Mouse (Mus musculus) CD4-positive naive resting alpha-beta T cell, adult 76 days (primary cell): Measurements from ENCODE around the gene Sv2a. TPM values are rescaled to one million over a fixed set of nuclear protein-coding genes. Genes with fewer than 3 reads are reported as not detected.

ENCODE experiments used
- total RNA-seq: library from RNA; stranded (reverse); gene quantifications from one replicate; pipeline ENCODE4 v1.2.4, GENCODE M21; 2023

Gene Sv2a
- 2.8 TPM for total RNA-seq

GRCm38 (mm10) chr3:96180727-96181477 lies at the start of gene Sv2a:
Gene Sv2a, plus strand, starts transcription at chr3:96181151.

GRCm38 (mm10) chr3:96161869-96162840 lies 18.8 kb upstream of the Sv2a start, which contains the start of gene Mtmr11:
Gene Mtmr11, plus strand, starts transcription at chr3:96162004.

GRCm38 (mm10) chr3:96172197-96173178 lies 8.5 kb upstream of the Sv2a start, which contains the start of gene Sf3b4:
Gene Sf3b4, plus strand, starts transcription at chr3:96172332.

GRCm38 (mm10) chr3:96219661-96220130 lies 38.7 kb downstream of the Sv2a start, which contains the start of the genes Bola1 and Hist2h2ab:
Gene Bola1, minus strand, starts transcription at chr3:96219709.
Gene Hist2h2ab, plus strand, starts transcription at chr3:96219865.

GRCm38 (mm10) chr3:96220765-96221639 lies 40.1 kb downstream of the Sv2a start, which contains the start of the genes Hist2h2ac and Hist2h2be:
Gene Hist2h2ac, minus strand, starts transcription at chr3:96220880.
Gene Hist2h2be, plus strand, starts transcription at chr3:96221119.

GRCm38 (mm10) chr3:96238954-96239793 lies 58.2 kb downstream of the Sv2a start, which contains the start of gene Hist2h3c2:
Gene Hist2h3c2, minus strand, starts transcription at chr3:96239127.

GRCm38 (mm10) chr3:96239949-96240798 lies 59.2 kb downstream of the Sv2a start, which contains the start of gene Hist2h2aa2:
Gene Hist2h2aa2, minus strand, starts transcription at chr3:96240276.

Other genes with a start within 250 kb of the Sv2a start
- 20.0 TPM for gene Plekho1, start 185.2 kb upstream of the Sv2a start, total RNA-seq
- gene Vps45, start 122.7 kb upstream of the Sv2a start, total RNA-seq = 8.5 TPM
- 19.3 TPM for gene Otud7b, start 76.6 kb upstream of the Sv2a start, total RNA-seq
- 1.2 TPM for gene Mtmr11, start 19.1 kb upstream of the Sv2a start, total RNA-seq
- gene Sf3b4, start 8.8 kb upstream of the Sv2a start, total RNA-seq = 76.3 TPM
- 10.7 TPM for gene Bola1, start 38.6 kb downstream of the Sv2a start, total RNA-seq
- gene Hist2h2ab, start 38.7 kb downstream of the Sv2a start, total RNA-seq = 2.6 TPM
- gene Hist2h2ac, start 39.7 kb downstream of the Sv2a start, total RNA-seq = 40.6 TPM
- gene Hist2h2be, start 40.0 kb downstream of the Sv2a start, total RNA-seq = 4.1 TPM
- gene Hist2h3c2, start 58.0 kb downstream of the Sv2a start, total RNA-seq = 5.0 TPM
- 344 TPM for gene Hist2h2aa2, start 59.1 kb downstream of the Sv2a start, total RNA-seq
- 4.9 TPM for gene Hist2h2aa1, start 64.3 kb downstream of the Sv2a start, total RNA-seq
- not detected for gene Hist2h3c1, start 65.5 kb downstream of the Sv2a start, total RNA-seq
- gene Hist2h4, start 82.2 kb downstream of the Sv2a start, total RNA-seq = 40.4 TPM
- gene Hist2h3b, start 87.5 kb downstream of the Sv2a start, total RNA-seq = 102 TPM
- gene Hist2h2bb, start 88.6 kb downstream of the Sv2a start, total RNA-seq = 149 TPM
- 0.38 TPM for gene Fcgr1, start 112.8 kb downstream of the Sv2a start, total RNA-seq